Mouse (Mus musculus) midbrain, embryonic 12.5 days (tissue): ENCODE data around the gene Heg1. TPM values are rescaled to one million over a fixed set of nuclear protein-coding genes. Genes with fewer than 3 reads are reported as not detected.

Experiments used
- ATAC-seq: fragments of 200-750 bp; cut with Nextera tagmentation; 2 replicates; pipeline ENCODE4 v1.8.0; 2017; ENCODE audit warnings: low read depth, moderate TSS enrichment, moderate library complexity; ENCODE audit not compliant: low FRiP score
- H3K27ac ChIP-seq: fragments of 300-500 bp; sonication (generic); replicated peaks from 2 replicates; pipeline ENCODE4 v1.5.1; 2016; ENCODE audit warnings: mild to moderate bottlenecking
- H3K27me3 ChIP-seq: fragments of 300-500 bp; sonication (generic); 2 replicates; pipeline ENCODE4 v1.6.1; 2016; ENCODE audit warnings: mild to moderate bottlenecking
- H3K36me3 ChIP-seq: fragments of 300-500 bp; sonication (generic); 2 replicates; pipeline ENCODE4 v1.6.1; 2016
- H3K4me1 ChIP-seq: fragments of 300-500 bp; sonication (generic); 2 replicates; pipeline ENCODE4 v1.6.1; 2016
- H3K4me2 ChIP-seq: fragments of 300-500 bp; sonication (generic); replicated peaks from 2 replicates; pipeline ENCODE4 v1.6.1; 2016; ENCODE audit warnings: mild to moderate bottlenecking, moderate library complexity
- H3K4me3 ChIP-seq: fragments of 300-500 bp; sonication (generic); 2 replicates; pipeline ENCODE4 v1.5.1; 2016; ENCODE audit warnings: mild to moderate bottlenecking
- H3K9ac ChIP-seq: fragments of 300-500 bp; sonication (generic); replicated peaks from 2 replicates; pipeline ENCODE4 v1.6.1; 2016; ENCODE audit warnings: mild to moderate bottlenecking, moderate library complexity
- H3K9me3 ChIP-seq: fragments of 300-500 bp; sonication (generic); 2 replicates; pipeline ENCODE4 v1.6.1; 2016; ENCODE audit warnings: mild to moderate bottlenecking
- WGBS: fragments of 180-500 bp; shearing (Covaris S2); methylation state at CpG from one replicate; pipeline ENCODE4 v1.1.7; 2016; 5-methylcytosine and 5-hydroxymethylcytosine counted together
- polyA plus RNA-seq: library from polyadenylated mRNA; unstranded; fragments of >200 nt; fragmentation: Nextera tagmentation; extraction: Ambion mirVana; gene quantifications from 2 replicates; pipeline ENCODE4 v1.2.1, GENCODE M21; 2016

Gene Heg1
- polyA plus RNA-seq, 1 experiment from 2014 or later: 34.1 TPM

DNA sequence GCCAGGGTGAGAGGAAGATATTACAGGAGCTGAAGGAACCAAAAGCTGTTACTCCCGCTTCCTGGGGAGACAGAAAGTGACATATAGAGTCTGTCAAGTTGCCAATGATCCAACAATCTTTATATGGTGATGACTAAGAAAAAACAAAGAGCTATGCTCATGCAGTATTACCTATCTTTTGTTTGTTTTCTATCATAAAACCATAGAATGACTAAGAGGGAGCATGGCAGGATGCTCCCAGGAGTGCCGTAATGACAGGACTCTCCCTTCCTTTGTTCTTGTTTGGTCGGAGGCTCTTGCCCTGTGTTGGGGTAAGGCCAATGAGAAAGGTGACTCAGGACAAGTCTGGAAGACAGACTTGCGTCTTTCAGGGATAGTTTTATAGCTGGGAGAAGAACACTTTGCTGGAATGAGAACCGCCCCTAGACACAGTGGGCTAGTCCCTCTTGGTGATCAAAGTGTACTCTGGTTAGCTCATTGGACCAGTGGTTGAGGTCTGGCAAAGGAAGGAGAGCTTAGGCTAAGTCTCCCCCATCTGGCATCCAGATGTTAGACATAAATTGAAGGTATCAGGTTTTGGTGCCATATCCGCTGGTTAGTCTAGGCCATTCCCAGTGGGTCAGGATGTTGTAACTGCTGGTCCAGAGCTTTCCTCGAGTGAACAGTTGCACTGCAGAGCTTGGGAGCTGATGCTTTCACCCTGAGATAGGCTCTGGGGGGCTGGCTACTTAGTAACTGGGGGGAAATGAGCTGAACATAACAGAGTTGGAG is 55.0 kb downstream of the Heg1 start:
- peaks cover 66% of the 10 kb centered on the region for H3K4me1 ChIP-seq

DNA sequence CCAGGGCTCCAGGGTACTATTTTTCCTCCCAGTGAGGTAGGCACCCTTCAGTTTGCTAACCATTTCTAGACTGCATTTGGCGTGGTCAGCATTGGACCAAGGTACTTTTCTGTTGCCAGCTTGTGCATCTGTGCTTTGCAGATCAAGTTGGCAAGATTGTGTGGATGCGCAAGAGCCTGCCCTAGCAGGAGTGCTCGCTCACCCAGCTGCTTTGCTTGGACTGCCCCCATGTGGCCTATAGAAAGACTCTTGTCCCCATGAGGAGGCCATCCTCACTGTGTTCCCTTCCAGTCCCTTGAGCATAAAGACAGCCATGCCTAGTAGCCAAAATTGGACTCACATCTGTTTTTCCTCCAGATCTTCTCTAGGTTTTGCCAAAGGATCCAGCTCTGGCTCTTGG is 55.6 kb downstream of the Heg1 start:
- no peak for ATAC-seq
- no peak overlapping the region for H3K4me2 ChIP-seq
- H3K9ac ChIP-seq: no peak overlapping the region
- H3K27ac ChIP-seq: peak overlapping the region; percentile 21
- H3K9me3 ChIP-seq: no peaks in the 10 kb centered on the region
- H3K4me3 ChIP-seq: no peak overlapping the region
- H3K36me3 ChIP-seq: peaks cover 21% of the 10 kb centered on the region
- 59% methylated on average over 3 of the region's 3 CpGs for WGBS
- peaks cover 65% of the 10 kb centered on the region for H3K4me1 ChIP-seq
- no peaks in the 10 kb centered on the region for H3K27me3 ChIP-seq

More for the DNA sequence above, 55.0 kb downstream of the Heg1 start:
- H3K27me3 ChIP-seq: no peaks in the 10 kb centered on the region
- no peak overlapping the region for H3K4me3 ChIP-seq
- no peak overlapping the region for H3K4me2 ChIP-seq
- H3K36me3 ChIP-seq: peaks cover 21% of the 10 kb centered on the region
- ATAC-seq: no peak
- no peak overlapping the region for H3K9ac ChIP-seq
- no peaks in the 10 kb centered on the region for H3K9me3 ChIP-seq
- peak overlapping the region; percentile 21; the same call in 1 of the 2 replicates for H3K27ac ChIP-seq
- 75% methylated on average over 7 of the region's 7 CpGs for WGBS

DNA sequence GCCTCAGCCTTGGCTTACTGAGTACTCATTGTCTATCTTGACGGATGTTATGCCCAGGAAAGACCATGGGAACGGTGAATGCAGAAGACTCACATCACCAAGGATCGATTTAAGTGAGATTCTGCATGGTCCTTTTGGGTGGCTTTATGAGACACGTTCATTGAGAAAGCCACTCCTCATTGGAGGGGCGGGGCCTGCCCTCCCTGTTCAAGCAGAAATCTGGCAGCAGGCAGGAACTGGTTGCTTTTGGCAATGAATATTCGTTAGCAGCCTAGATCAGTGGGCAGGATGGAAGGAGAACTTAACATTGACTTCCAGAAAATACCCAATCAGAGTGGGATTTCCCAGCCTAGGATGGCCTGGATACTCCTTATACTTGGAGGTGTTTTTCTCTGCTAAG is 56.2 kb downstream of the Heg1 start:
- Histone ChIP-seq H3K4me2 (no peak overlapping the region), H3K9ac (no peak overlapping the region), H3K4me3 (no peak overlapping the region), H3K36me3 (peaks cover 21% of the 10 kb centered on the region), H3K27ac (peak overlapping the region; percentile 21), H3K9me3 (no peaks in the 10 kb centered on the region), H3K27me3 (no peaks in the 10 kb centered on the region), H3K4me1 (peaks cover 58% of the 10 kb centered on the region)
- no peak for ATAC-seq
- 48% methylated on average over 6 of the region's 6 CpGs for WGBS

DNA sequence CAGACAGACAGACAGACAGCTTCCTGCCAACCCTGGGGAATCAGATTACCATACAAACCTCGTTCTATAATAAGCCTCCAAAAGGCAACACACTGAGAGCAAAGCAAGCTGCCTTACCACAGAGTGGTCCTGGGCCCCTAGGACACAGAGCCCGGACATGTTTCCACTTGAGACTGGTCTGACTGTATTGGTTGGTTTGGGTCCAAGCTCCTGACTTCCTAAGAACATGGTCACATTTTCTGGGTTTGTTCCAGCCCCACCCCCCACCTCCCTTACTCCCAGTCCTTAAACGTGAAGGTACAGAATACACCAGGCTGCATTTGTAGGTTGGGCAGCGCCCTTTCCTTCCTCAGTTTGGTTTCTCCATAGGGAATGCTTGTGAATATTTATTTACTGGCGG is 57.6 kb downstream of the Heg1 start:
- Histone ChIP-seq H3K27me3 (no peaks in the 10 kb centered on the region), H3K4me2 (no peak overlapping the region), H3K4me3 (no peak overlapping the region), H3K9me3 (no peaks in the 10 kb centered on the region), H3K4me1 (peaks cover 47% of the 10 kb centered on the region), H3K36me3 (peaks cover 25% of the 10 kb centered on the region), H3K9ac (no peak overlapping the region), H3K27ac (peak overlapping the region; percentile 21; the same call in 1 of the 2 replicates)
- 54% methylated on average over 5 of the region's 5 CpGs for WGBS
- ATAC-seq: no peak

DNA sequence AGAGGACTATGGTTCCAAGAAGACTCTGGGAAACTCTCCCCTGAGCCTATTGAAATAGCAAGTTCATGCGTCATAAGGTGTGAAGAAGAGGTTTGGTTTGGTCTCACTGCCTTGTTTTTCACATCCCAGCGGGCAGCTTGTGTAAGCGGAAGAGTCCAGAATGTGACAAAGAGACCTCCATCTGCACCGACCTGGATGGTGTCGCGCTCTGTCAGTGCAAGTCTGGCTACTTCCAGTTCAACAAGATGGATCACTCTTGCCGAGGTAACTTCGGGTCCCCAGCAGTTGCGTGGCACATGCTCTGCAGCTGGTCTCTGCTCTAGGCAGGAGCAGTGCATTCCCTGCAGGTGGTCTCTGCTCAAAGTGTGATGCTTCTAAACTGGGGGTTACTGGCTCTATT is 58.1 kb downstream of the Heg1 start:
- ATAC-seq: no peak
- Histone ChIP-seq H3K9ac (no peak overlapping the region), H3K4me1 (peaks cover 43% of the 10 kb centered on the region), H3K36me3 (peaks cover 25% of the 10 kb centered on the region), H3K27me3 (no peaks in the 10 kb centered on the region), H3K4me2 (no peak overlapping the region), H3K4me3 (no peak overlapping the region), H3K9me3 (no peaks in the 10 kb centered on the region), H3K27ac (peak overlapping the region; percentile 21)
- 85% methylated on average over 9 of the region's 9 CpGs for WGBS

DNA sequence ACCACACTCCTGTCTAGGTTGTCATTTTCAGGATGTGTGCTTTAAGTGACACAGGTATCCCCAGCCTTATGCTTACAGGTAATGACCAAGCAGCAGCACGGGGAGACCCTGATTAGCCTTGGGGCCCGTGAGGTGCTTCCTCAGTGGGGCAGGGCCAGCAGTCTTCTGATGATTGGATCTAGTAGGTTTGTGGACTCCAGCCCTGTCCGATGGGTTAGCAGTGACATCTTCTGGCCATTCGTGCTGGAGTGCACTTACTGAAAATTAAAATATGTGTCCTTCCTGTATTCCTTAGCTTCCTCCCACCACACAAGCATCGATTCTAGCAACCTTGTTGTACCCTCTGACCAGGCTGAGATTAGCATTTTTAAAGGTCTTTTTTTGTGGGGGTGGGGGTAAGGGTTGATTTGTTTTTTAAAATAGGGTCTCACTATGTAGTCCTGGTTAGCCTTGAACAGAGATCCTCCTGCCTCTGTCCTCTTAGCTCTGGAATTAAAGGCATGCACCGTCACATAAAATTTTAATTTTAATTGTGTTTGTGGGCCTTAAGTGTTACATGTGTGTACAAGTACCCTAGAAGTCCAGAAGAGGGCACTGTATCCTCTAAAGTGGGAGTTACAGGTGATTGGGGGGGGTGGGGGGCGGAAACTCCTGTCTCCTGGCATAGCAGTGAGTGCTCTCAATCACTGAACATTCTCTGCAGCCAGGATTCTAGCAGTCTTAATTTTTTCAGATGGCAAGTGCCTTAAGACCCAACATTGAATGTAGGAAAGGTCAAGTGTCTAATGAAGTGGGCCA is 60.7 kb downstream of the Heg1 start:
- Histone ChIP-seq H3K9ac (no peak overlapping the region), H3K27ac (no peak overlapping the region), H3K4me2 (no peak overlapping the region), H3K4me3 (no peak overlapping the region), H3K27me3 (no peaks in the 10 kb centered on the region), H3K36me3 (peaks cover 34% of the 10 kb centered on the region), H3K9me3 (no peaks in the 10 kb centered on the region), H3K4me1 (peaks cover 22% of the 10 kb centered on the region)
- WGBS: 65% methylated on average over 7 of the region's 7 CpGs
- ATAC-seq: no peak

DNA sequence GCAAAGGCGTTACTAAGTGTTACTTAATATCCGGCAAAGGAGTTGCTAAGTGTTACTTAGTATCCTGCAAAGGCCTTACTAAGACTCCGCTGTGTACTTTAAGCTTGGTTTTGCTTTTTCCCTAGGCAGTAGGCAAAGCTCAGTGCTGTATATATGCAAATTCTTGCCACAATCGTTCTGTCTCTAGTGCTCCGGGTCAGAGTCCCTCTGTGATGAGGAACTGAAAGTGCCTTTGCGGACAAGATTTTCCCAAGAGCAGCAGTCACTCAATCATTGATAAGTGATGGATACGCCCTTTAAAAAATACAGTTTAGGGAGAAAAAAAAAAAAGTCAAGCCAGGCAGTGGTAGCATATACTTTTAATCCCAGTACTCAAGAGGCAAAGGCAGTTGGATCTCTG is 61.3 kb downstream of the Heg1 start:
- no peaks in the 10 kb centered on the region for H3K9me3 ChIP-seq
- H3K27ac ChIP-seq: no peak overlapping the region
- 81% methylated on average over 7 of the region's 7 CpGs for WGBS
- H3K36me3 ChIP-seq: peaks cover 37% of the 10 kb centered on the region
- no peak for ATAC-seq
- H3K4me1 ChIP-seq: peaks cover 16% of the 10 kb centered on the region
- H3K4me2 ChIP-seq: no peak overlapping the region
- no peaks in the 10 kb centered on the region for H3K27me3 ChIP-seq
- H3K4me3 ChIP-seq: no peak overlapping the region
- no peak overlapping the region for H3K9ac ChIP-seq

DNA sequence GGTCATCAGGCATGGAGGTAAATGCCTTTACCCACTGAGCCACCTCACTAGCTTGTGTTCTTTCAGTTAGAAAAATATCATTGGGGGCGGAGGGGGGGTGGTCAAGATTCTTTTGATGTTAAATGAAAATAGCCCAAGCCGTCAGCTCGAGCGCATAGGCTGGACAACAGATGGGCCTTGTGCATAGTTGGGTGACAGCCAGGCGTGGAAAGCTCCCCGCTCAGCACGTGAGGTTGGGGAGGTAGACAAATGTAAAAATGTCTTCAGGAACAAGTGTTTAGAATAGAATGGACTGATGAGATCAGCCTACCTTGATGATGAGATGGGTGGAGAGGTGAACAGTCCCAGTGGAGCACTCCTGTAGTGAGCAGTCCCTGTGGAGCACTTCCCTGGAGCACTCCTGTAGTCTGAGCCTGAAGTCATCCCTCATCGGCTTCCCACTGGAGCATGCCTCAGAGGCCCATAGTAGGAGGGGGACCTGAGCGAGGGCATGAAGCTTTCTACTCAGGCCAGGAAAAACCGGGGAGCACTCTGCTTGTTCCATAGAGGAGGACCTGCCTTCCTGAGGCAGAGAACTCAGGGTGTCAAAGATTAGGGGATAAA is 62.0 kb downstream of the Heg1 start:
- Histone ChIP-seq H3K27ac (no peak overlapping the region), H3K36me3 (peaks cover 42% of the 10 kb centered on the region), H3K27me3 (no peaks in the 10 kb centered on the region), H3K4me3 (no peak overlapping the region), H3K9ac (no peak overlapping the region), H3K4me2 (no peak overlapping the region), H3K9me3 (no peaks in the 10 kb centered on the region), H3K4me1 (peaks cover 9% of the 10 kb centered on the region)
- ATAC-seq: no peak
- WGBS: 89% methylated on average over 10 of the region's 10 CpGs

DNA sequence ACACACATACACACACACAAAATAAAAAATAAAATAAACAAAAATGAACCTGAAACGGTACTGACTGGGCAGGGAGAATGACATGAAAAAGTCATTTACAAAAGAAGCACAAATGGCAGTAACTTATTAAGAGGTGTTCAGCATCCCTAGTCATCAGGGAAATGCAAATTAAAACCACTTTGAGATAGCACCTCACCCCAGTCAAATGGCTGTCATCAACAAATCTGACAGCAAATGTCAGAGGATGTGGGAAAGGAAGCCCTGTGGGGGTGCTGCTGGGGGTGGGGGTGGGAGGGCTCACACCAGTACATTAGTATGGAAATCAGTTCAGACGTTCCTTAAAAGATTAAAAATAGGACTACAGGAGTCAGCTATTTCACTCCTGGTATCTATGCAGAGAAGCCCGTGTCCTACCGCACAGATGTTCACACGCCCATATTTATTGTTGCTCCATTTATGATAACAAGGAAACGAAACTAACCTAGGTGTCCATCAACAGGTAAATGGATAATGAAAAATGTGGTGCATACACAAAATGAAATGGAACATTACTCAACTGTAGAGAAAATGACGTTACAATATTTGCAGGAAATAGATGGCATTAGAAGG is 63.3 kb downstream of the Heg1 start:
- no peaks in the 10 kb centered on the region for H3K9me3 ChIP-seq
- no peak overlapping the region for H3K9ac ChIP-seq
- H3K4me1 ChIP-seq: no peaks in the 10 kb centered on the region
- H3K4me2 ChIP-seq: no peak overlapping the region
- H3K27me3 ChIP-seq: no peaks in the 10 kb centered on the region
- 79% methylated on average over 7 of the region's 7 CpGs for WGBS
- no peak overlapping the region for H3K27ac ChIP-seq
- H3K4me3 ChIP-seq: no peak overlapping the region
- ATAC-seq: no peak
- H3K36me3 ChIP-seq: peaks cover 48% of the 10 kb centered on the region

DNA sequence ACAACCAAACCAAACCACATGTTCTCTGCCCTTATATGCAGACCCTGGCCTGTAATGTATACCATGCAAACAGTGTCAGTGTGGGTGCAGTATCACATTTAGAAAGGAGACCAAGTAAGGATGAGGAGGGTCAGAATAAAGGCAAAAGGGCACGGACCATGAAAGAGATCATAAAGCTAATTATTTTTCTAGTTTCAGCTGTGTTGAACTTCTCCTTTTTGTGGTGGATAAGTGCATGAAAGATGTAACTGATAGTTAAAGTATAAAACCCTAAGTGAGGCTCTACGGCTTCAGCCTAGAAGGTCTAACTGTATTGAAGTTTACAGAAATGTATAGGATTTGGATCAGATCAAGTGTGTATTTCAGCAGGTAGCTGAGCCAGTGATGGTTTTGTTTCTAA is 63.8 kb downstream of the Heg1 start:
- no peak for ATAC-seq
- no peak overlapping the region for H3K4me2 ChIP-seq
- no peaks in the 10 kb centered on the region for H3K4me1 ChIP-seq
- no peak overlapping the region for H3K9ac ChIP-seq
- no peak overlapping the region for H3K4me3 ChIP-seq
- WGBS: 92% methylated on average over 2 of the region's 2 CpGs
- H3K36me3 ChIP-seq: peaks cover 47% of the 10 kb centered on the region
- H3K27me3 ChIP-seq: no peaks in the 10 kb centered on the region
- no peaks in the 10 kb centered on the region for H3K9me3 ChIP-seq
- no peak overlapping the region for H3K27ac ChIP-seq

DNA sequence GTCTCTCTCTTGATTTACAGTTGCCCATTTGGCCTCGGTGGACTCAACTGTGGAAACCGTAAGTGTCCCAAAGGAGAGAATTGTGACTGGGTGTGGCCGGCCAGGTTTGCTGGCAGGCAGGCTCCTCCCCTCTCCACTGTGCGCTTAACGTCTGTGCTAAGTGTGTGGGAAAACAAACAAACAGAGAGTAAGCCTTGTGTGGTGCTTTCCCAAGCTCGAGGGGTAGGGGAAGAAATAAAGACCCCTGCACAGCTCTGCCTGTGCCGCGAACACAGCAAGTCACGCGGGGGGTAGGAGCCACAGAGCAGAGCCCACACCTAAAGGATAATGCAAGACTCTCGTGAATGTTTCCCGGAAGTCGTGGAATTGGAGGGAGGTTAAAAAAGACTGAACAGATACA is 67.0 kb downstream of the Heg1 start:
- no peaks in the 10 kb centered on the region for H3K4me1 ChIP-seq
- ATAC-seq: no peak
- 52% methylated on average over 13 of the region's 13 CpGs for WGBS
- H3K4me2 ChIP-seq: no peak overlapping the region
- H3K36me3 ChIP-seq: peaks cover 66% of the 10 kb centered on the region
- no peaks in the 10 kb centered on the region for H3K27me3 ChIP-seq
- no peaks in the 10 kb centered on the region for H3K9me3 ChIP-seq
- H3K9ac ChIP-seq: no peak overlapping the region
- no peak overlapping the region for H3K27ac ChIP-seq
- H3K4me3 ChIP-seq: no peak overlapping the region

DNA sequence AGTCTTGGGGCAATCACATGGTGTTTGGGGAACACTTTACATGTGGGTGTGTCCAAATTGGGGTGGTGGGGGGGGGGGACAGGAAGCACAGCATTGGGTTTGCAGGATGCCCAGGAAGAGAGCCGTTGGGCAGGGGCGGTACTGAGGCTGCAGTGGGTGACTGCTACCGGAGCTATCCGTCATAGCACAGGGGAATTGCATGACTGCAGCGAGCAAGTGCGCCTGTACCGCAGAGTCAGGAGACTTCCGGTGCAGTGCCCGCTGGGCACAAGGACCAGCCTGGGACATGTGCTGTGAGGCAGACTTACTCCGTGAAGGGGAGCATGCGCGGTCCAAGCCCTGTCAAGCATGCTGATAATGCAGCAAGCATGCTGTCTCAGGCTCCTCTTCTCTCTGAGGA is 67.4 kb downstream of the Heg1 start:
- Histone ChIP-seq H3K9ac (no peak overlapping the region), H3K4me1 (no peaks in the 10 kb centered on the region), H3K4me2 (no peak overlapping the region), H3K27me3 (no peaks in the 10 kb centered on the region), H3K27ac (no peak overlapping the region), H3K9me3 (no peaks in the 10 kb centered on the region), H3K36me3 (peaks cover 67% of the 10 kb centered on the region), H3K4me3 (no peak overlapping the region)
- ATAC-seq: no peak
- 76% methylated on average over 12 of the region's 12 CpGs for WGBS
